Mouse (Mus musculus): ENCODE results near the gene Mmrn1. TPM values are rescaled to one million over a fixed set of nuclear protein-coding genes. Genes with fewer than 3 reads are reported as not detected.

The Mmrn1 gene
- total and polyA plus RNA-seq, 2 experiments: 0.02 to 1.1 TPM

GRCm38 (mm10) chr6:60962668-60963067, 37.9 kb downstream of the Mmrn1 start:
- no peak for DNase-seq (ENCODE audit: extremely low read depth, low read depth, low spot score)
- H3K4me1 ChIP-seq (ENCODE audit: control insufficient read depth, insufficient read depth, low read length): no peaks in the 10 kb centered on the region
- H3K9ac ChIP-seq (ENCODE audit: low read depth, low read length): no peak overlapping the region
- WGBS: 88% methylated on average over 2 of the region's 2 CpGs
- no peak for TF ChIP-seq POLR2A (IDR thresholded peaks at IDR 0.05; ENCODE audit: extremely low read depth, insufficient read depth, low read length)
- TF ChIP-seq CTCF (IDR thresholded peaks at IDR 0.05; ENCODE audit: low read depth, low read length): no peak
- H3K4me3 ChIP-seq (ENCODE audit: insufficient read depth, low read depth, low read length): no peak overlapping the region
- no peak overlapping the region for H3K27ac ChIP-seq (replicated peaks; ENCODE audit: insufficient read depth, low read depth, low read length)
- no peaks in the 10 kb centered on the region for H3K79me2 ChIP-seq (ENCODE audit: control insufficient read depth, insufficient read depth, low read length)
- no peaks in the 10 kb centered on the region for H3K36me3 ChIP-seq (ENCODE audit: control insufficient read depth, insufficient read depth, low read length)
- no peaks in the 10 kb centered on the region for H3K27me3 ChIP-seq (ENCODE audit: control insufficient read depth, insufficient read depth, low read length)

- Histone ChIP-seq H3K4me3 (ENCODE audit: insufficient read depth, low read depth, low read length) (no peak overlapping the region), H3K4me1 (ENCODE audit: control insufficient read depth, insufficient read depth, low read length) (no peaks in the 10 kb centered on the region)
- WGBS: 45% methylated on average over 1 of the region's 1 CpGs
Measured at GRCm38 (mm10) chr6:60963726-60964125, 39.0 kb downstream of the Mmrn1 start.

GRCm38 (mm10) chr6:60966931-60967330, 42.2 kb downstream of the Mmrn1 start:
- H3K79me2 ChIP-seq (ENCODE audit: control insufficient read depth, insufficient read depth, low read length): no peaks in the 10 kb centered on the region
- no peak for DNase-seq (ENCODE audit: extremely low read depth, low read depth, low spot score)
- TF ChIP-seq POLR2A (IDR thresholded peaks at IDR 0.05; ENCODE audit: extremely low read depth, insufficient read depth, low read length) (no peak), CTCF (IDR thresholded peaks at IDR 0.05; ENCODE audit: low read depth, low read length) (no peak)
- H3K9ac ChIP-seq (ENCODE audit: low read depth, low read length): no peak overlapping the region
- H3K4me3 ChIP-seq (ENCODE audit: insufficient read depth, low read depth, low read length): no peak overlapping the region
- H3K4me1 ChIP-seq (ENCODE audit: control insufficient read depth, insufficient read depth, low read length): no peaks in the 10 kb centered on the region
- whole genome bisulfite sequencing: 73% methylated on average over 4 of the region's 4 CpGs
- H3K36me3 ChIP-seq (ENCODE audit: control insufficient read depth, insufficient read depth, low read length): no peaks in the 10 kb centered on the region
- no peak overlapping the region for H3K27ac ChIP-seq (replicated peaks; ENCODE audit: insufficient read depth, low read depth, low read length)
- H3K27me3 ChIP-seq (ENCODE audit: control insufficient read depth, insufficient read depth, low read length): no peaks in the 10 kb centered on the region

More at GRCm38 (mm10) chr6:60963726-60964125, 39.0 kb downstream of the Mmrn1 start:
- Histone ChIP-seq H3K9ac (ENCODE audit: low read depth, low read length) (no peak overlapping the region), H3K79me2 (ENCODE audit: control insufficient read depth, insufficient read depth, low read length) (no peaks in the 10 kb centered on the region), H3K27me3 (ENCODE audit: control insufficient read depth, insufficient read depth, low read length) (no peaks in the 10 kb centered on the region), H3K36me3 (ENCODE audit: control insufficient read depth, insufficient read depth, low read length) (no peaks in the 10 kb centered on the region), H3K27ac (replicated peaks; ENCODE audit: insufficient read depth, low read depth, low read length) (no peak overlapping the region)
- TF ChIP-seq CTCF (IDR thresholded peaks at IDR 0.05; ENCODE audit: low read depth, low read length): no peak
- no peak for TF ChIP-seq POLR2A (IDR thresholded peaks at IDR 0.05; ENCODE audit: extremely low read depth, insufficient read depth, low read length)
- DNase-seq (ENCODE audit: extremely low read depth, low read depth, low spot score): no peak

- no peak overlapping the region for H3K9ac ChIP-seq (ENCODE audit: low read depth, low read length)
- no peaks in the 10 kb centered on the region for H3K27me3 ChIP-seq (ENCODE audit: control insufficient read depth, insufficient read depth, low read length)
- H3K4me1 ChIP-seq (ENCODE audit: control insufficient read depth, insufficient read depth, low read length): no peaks in the 10 kb centered on the region
- H3K27ac ChIP-seq (replicated peaks; ENCODE audit: insufficient read depth, low read depth, low read length): no peak overlapping the region
- 56% methylated on average over 6 of the region's 6 CpGs for WGBS
- TF ChIP-seq CTCF (IDR thresholded peaks at IDR 0.05; ENCODE audit: low read depth, low read length) (no peak), POLR2A (IDR thresholded peaks at IDR 0.05; ENCODE audit: extremely low read depth, insufficient read depth, low read length) (no peak)
- no peak overlapping the region for H3K4me3 ChIP-seq (ENCODE audit: insufficient read depth, low read depth, low read length)
- H3K36me3 ChIP-seq (ENCODE audit: control insufficient read depth, insufficient read depth, low read length): no peaks in the 10 kb centered on the region
- H3K79me2 ChIP-seq (ENCODE audit: control insufficient read depth, insufficient read depth, low read length): no peaks in the 10 kb centered on the region
- DNase-seq (ENCODE audit: extremely low read depth, low read depth, low spot score): no peak
Measured at GRCm38 (mm10) chr6:60969407-60969806, 44.6 kb downstream of the Mmrn1 start.

- Histone ChIP-seq H3K36me3 (ENCODE audit: control insufficient read depth, insufficient read depth, low read length) (no peaks in the 10 kb centered on the region), H3K9ac (ENCODE audit: low read depth, low read length) (no peak overlapping the region), H3K27me3 (ENCODE audit: control insufficient read depth, insufficient read depth, low read length) (no peaks in the 10 kb centered on the region), H3K4me3 (ENCODE audit: insufficient read depth, low read depth, low read length) (no peak overlapping the region), H3K4me1 (ENCODE audit: control insufficient read depth, insufficient read depth, low read length) (no peaks in the 10 kb centered on the region), H3K79me2 (ENCODE audit: control insufficient read depth, insufficient read depth, low read length) (no peaks in the 10 kb centered on the region), H3K27ac (replicated peaks; ENCODE audit: insufficient read depth, low read depth, low read length) (no peak overlapping the region)
- no peak for TF ChIP-seq POLR2A (IDR thresholded peaks at IDR 0.05; ENCODE audit: extremely low read depth, insufficient read depth, low read length)
- no peak for TF ChIP-seq CTCF (IDR thresholded peaks at IDR 0.05; ENCODE audit: low read depth, low read length)
- DNase-seq (ENCODE audit: extremely low read depth, low read depth, low spot score): no peak
- 81% methylated on average over 2 of the region's 2 CpGs for WGBS
Measured at GRCm38 (mm10) chr6:60970811-60971210, 46.0 kb downstream of the Mmrn1 start.

- no peak overlapping the region for H3K4me3 ChIP-seq (ENCODE audit: insufficient read depth, low read depth, low read length)
- TF ChIP-seq POLR2A (IDR thresholded peaks at IDR 0.05; ENCODE audit: extremely low read depth, insufficient read depth, low read length): no peak
- no peak for TF ChIP-seq CTCF (IDR thresholded peaks at IDR 0.05; ENCODE audit: low read depth, low read length)
- H3K9ac ChIP-seq (ENCODE audit: low read depth, low read length): no peak overlapping the region
- H3K36me3 ChIP-seq (ENCODE audit: control insufficient read depth, insufficient read depth, low read length): no peaks in the 10 kb centered on the region
- 78% methylated on average over 1 of the region's 1 CpGs for WGBS
- no peak overlapping the region for H3K27ac ChIP-seq (replicated peaks; ENCODE audit: insufficient read depth, low read depth, low read length)
- no peaks in the 10 kb centered on the region for H3K4me1 ChIP-seq (ENCODE audit: control insufficient read depth, insufficient read depth, low read length)
- H3K79me2 ChIP-seq (ENCODE audit: control insufficient read depth, insufficient read depth, low read length): no peaks in the 10 kb centered on the region
- no peak for DNase-seq (ENCODE audit: extremely low read depth, low read depth, low spot score)
- H3K27me3 ChIP-seq (ENCODE audit: control insufficient read depth, insufficient read depth, low read length): no peaks in the 10 kb centered on the region
Measured at GRCm38 (mm10) chr6:60978610-60979009, 53.8 kb downstream of the Mmrn1 start.

Measured in liver, adult 2 months (tissue).